Comparison of ENCODE assay signal across 11 mouse cellular contexts in genomic region chr13:107568701-107569121, GRCm38 (mm10).
DNase-seq lines count a peak whose midpoint lies in the region; ATAC-seq and TF ChIP-seq lines count a peak whose summit lies in the region.
"Had no signal": no experiment of that assay in that cellular context is flagged by ENCODE, and none has a peak within 500 bp of the region (broad histone marks: within the 10 kb centered on the region; RNA-seq: fewer than 3 reads in every experiment).

No protein-coding gene starts in this region.

- 52% methylated on average over 7 of the region's 7 CpGs for WGBS in heart, embryonic 11.5 days (ENCODE audit: insufficient replicate concordance)

- no peak for TF ChIP-seq POLR2A in MEL (IDR thresholded peaks at IDR 0.05; ENCODE audit: control insufficient read depth in 1 of 2, insufficient read depth in 1 of 2, low read depth in 1 of 2, low read length in 2 of 2, poor library complexity in 1 of 2)

- H3K79me2 ChIP-seq in MEL (ENCODE audit: control insufficient read depth, insufficient read depth, low read length, poor library complexity) = no peaks in the 10 kb centered on the region

- ATAC-seq in heart, embryonic 11.5 days (replicated peaks; ENCODE audit: insufficient number of reproducible peaks, low FRiP score, low TSS enrichment) = peak; percentile 67; the same call in 1 of the 2 replicates
- ATAC-seq: Patski had no signal

- intact Hi-C loops in left cerebral cortex, postnatal 14 days (cut with DNase I) = no loop called here

- H3K9me3 ChIP-seq in MEL (replicated peaks; ENCODE audit: insufficient read depth, low read length) = no peaks in the 10 kb centered on the region
- H3K9me3 ChIP-seq in heart, embryonic 11.5 days (replicated peaks; ENCODE audit: control insufficient read depth, low read length) = no peaks in the 10 kb centered on the region
- H3K9me3 ChIP-seq in megakaryocyte, embryonic 14.5 days = no peaks in the 10 kb centered on the region

- no peak overlapping the region for H3K27ac ChIP-seq in MEL (ENCODE audit: control insufficient read depth, low read depth, low read length)
- peak overlapping the region; percentile 57; the same call in 1 of the 2 replicates for H3K27ac ChIP-seq in heart, embryonic 11.5 days (ENCODE audit: low read depth, low read length)
- H3K27ac ChIP-seq: heart, adult 2 months had no signal

- no peak overlapping the region for H3K4me2 ChIP-seq in heart, embryonic 11.5 days

- H3K4me1 ChIP-seq in MEL (ENCODE audit: control insufficient read depth in 1 of 2, insufficient read depth in 2 of 2, low read length in 2 of 2) = peaks cover 15 to 28% of the 10 kb centered on the region in 2 experiments
- no peaks in the 10 kb centered on the region; the same call in 1 of the 2 replicates for H3K4me1 ChIP-seq in heart, embryonic 11.5 days (ENCODE audit: control insufficient read depth, insufficient read depth, low read length)
- H3K4me1 ChIP-seq in megakaryocyte, embryonic 14.5 days = peaks cover 27% of the 10 kb centered on the region

- TF ChIP-seq CTCF in MEL (IDR thresholded peaks at IDR 0.05 in 2 of 3, conservative IDR thresholded peaks at IDR 0.05 in 1 of 3; ENCODE audit: control insufficient read depth in 1 of 3, insufficient read depth in 1 of 3, low read depth in 2 of 3, low read length in 3 of 3, poor library complexity in 1 of 3, severe bottlenecking in 1 of 3) = no peak

- no peak for TF ChIP-seq EP300 in MEL (IDR thresholded peaks at IDR 0.05; ENCODE audit: low read depth in 1 of 2, low read length in 2 of 2)

- H3K9ac ChIP-seq in MEL (ENCODE audit: control insufficient read depth, low read depth, low read length, poor library complexity, severe bottlenecking) = no peak overlapping the region
- H3K9ac ChIP-seq in heart, embryonic 11.5 days (ENCODE audit: low read depth, low read length) = no peak overlapping the region

- DNase-seq in MEL (ENCODE audit: low read depth, low spot score) (peak; percentile 19), MN1 (ENCODE audit: low spot score) (no peak)
- DNase-seq in kidney, postnatal 10 days = peak; percentile 33
- no peak for DNase-seq in neural tube, embryonic 10.5 days (ENCODE audit: extremely low spot score, low spot score)
- no peak for DNase-seq in natural killer cell, adult 2 months (ENCODE audit: low spot score in 2 of 2)
- DNase-seq in left cerebral cortex, postnatal 14 days (ENCODE audit: low spot score in 2 of 2) = no peak
- DNase-seq: cerebellum, postnatal 25 days had no signal

- H3K4me3 ChIP-seq in MEL (ENCODE audit: control insufficient read depth in 1 of 2, insufficient read depth in 1 of 2, low read depth in 2 of 2, low read length in 2 of 2) = no peak overlapping the region
- no peak overlapping the region for H3K4me3 ChIP-seq in heart, embryonic 11.5 days (ENCODE audit: low read depth, low read length)
- peak overlapping the region; percentile 51 for H3K4me3 ChIP-seq in megakaryocyte, embryonic 14.5 days (replicated peaks)
- H3K4me3 ChIP-seq: heart, adult 2 months had no signal

- H3K27me3 ChIP-seq in MEL (ENCODE audit: control insufficient read depth in 1 of 2, insufficient read depth in 2 of 2, low read length in 2 of 2) = no peaks in the 10 kb centered on the region
- H3K27me3 ChIP-seq in heart, embryonic 11.5 days (ENCODE audit: control insufficient read depth, insufficient read depth, low read length) = no peaks in the 10 kb centered on the region
- peaks cover 1% of the 10 kb centered on the region for H3K27me3 ChIP-seq in megakaryocyte, embryonic 14.5 days (replicated peaks)

- H3K36me3 ChIP-seq in MEL (ENCODE audit: control insufficient read depth in 1 of 2, insufficient read depth in 2 of 2, low read length in 2 of 2) = peaks cover 0 to 31% of the 10 kb centered on the region in 2 experiments; a peak in 2 of 4 replicates
- H3K36me3 ChIP-seq in heart, embryonic 11.5 days (ENCODE audit: control insufficient read depth, insufficient read depth, low read length) = no peaks in the 10 kb centered on the region
- no peaks in the 10 kb centered on the region for H3K36me3 ChIP-seq in megakaryocyte, embryonic 14.5 days (replicated peaks; ENCODE audit: low read length)

- no peak for TF ChIP-seq RAD21 in MEL (IDR thresholded peaks at IDR 0.05; ENCODE audit: low read depth, low read length)

TF ChIP-seq in MEL, 35 proteins besides CTCF, POLR2A, EP300 and RAD21:
- TF ChIP-seq POLR2AphosphoS5 (IDR thresholded peaks at IDR 0.05; ENCODE audit: borderline replicate concordance, low read depth, low read length) = no peak
- TF ChIP-seq POLR2AphosphoS2 (IDR thresholded peaks at IDR 0.05; ENCODE audit: low read length) = no peak
- TF ChIP-seq MYB (IDR thresholded peaks at IDR 0.05; ENCODE audit: low read depth, low read length) = no peak
- no peak for TF ChIP-seq ETS1 (IDR thresholded peaks at IDR 0.05; ENCODE audit: low read depth, low read length)
- TF ChIP-seq ELF1 (IDR thresholded peaks at IDR 0.05; ENCODE audit: low read depth, low read length) = no peak
- no peak for TF ChIP-seq UBTF (IDR thresholded peaks at IDR 0.05; ENCODE audit: borderline replicate concordance, insufficient read depth, low read depth, low read length)
- no peak for TF ChIP-seq GABPA (IDR thresholded peaks at IDR 0.05; ENCODE audit: low read depth, low read length)
- TF ChIP-seq RCOR1 (IDR thresholded peaks at IDR 0.05; ENCODE audit: low read depth, low read length) = no peak
TF ChIP-seq in MEL: peak in this region for 0.

Comparison
In these comparisons a context has a peak if more than half of its experiments do, and no peak if none do; other contexts are left out.
1. DNase-seq: peak in MEL (single experiment) and kidney, postnatal 10 days (single experiment); none in neural tube, embryonic 10.5 days (single experiment), MN1 (single experiment), natural killer cell, adult 2 months (0 of 2) and left cerebral cortex, postnatal 14 days (0 of 2).